Mouse (Mus musculus) E14TG2a.4 (cell line): ENCODE data around the gene Crtc2.

Experiments
- CTCF ChIP-seq: conservative IDR thresholded peaks from 2 replicates; pipeline ENCODE4 v1.5.1; 2014; ENCODE audit warnings: low read length
- NANOG ChIP-seq: IDR thresholded peaks from 2 replicates; pipeline ENCODE4 v1.6.1; 2014; ENCODE audit warnings: borderline replicate concordance, low read length, mixed read lengths
- POU5F1 ChIP-seq: IDR thresholded peaks from 2 replicates; pipeline ENCODE4 v1.6.1; 2014; ENCODE audit warnings: low read length, borderline replicate concordance

- TF ChIP-seq CTCF: no peak; the same call in 1 of the 2 replicates
- TF ChIP-seq NANOG: no peak
- TF ChIP-seq POU5F1: no peak
Observed at GRCm38 (mm10) chr3:90264687-90265033, 10.7 kb downstream of the Crtc2 start.
